Mouse (Mus musculus): ENCODE data around the gene Ppp1cc. TPM values are rescaled to one million over a fixed set of nuclear protein-coding genes. Genes with fewer than 3 reads are reported as not detected.
A peak's percentile ranks its signal among the peaks of the same experiment; 100 is the strongest.

Ppp1cc gene
- polyA plus RNA-seq, 1 experiment from 2014 or later: 193 TPM

DNA sequence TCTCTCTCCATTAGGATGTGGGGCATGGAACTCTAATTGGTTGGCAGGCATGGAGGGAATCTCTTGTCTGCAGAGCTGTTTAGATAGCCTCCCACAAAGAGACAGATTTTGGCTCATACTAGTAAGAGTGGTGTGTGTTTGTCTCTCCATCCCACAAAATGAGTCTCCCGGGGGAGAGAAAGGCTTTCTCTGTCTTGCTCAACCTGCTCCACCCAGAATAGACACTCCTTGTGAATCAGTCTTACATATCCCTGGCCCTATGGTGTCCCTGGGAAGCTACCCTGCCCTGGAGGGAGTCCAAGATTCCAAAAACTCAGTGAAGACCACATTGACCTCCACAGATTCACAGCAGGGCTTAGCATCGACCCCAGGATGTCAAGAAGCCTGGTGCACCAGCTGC is 1.6 kb upstream of the Ppp1cc start:
- H3K9me3 ChIP-seq (replicated peaks; ENCODE audit: control insufficient read depth, low read length, poor library complexity, severe bottlenecking): no peaks in the 10 kb centered on the region
- no peak for ATAC-seq

GRCm38 (mm10) chr5:122158557-122159515 is 758 bp downstream of the Ppp1cc start:
- Histone ChIP-seq H3K36me3 (ENCODE audit: control insufficient read depth, insufficient read depth, low read length) (no peaks in the 10 kb centered on the region), H3K4me2 (ENCODE audit: low read length) (peak overlapping the region; percentile 85), H3K4me1 (ENCODE audit: control insufficient read depth, insufficient read depth, low read length) (peaks cover 52% of the 10 kb centered on the region), H3K27ac (ENCODE audit: low read length) (peak overlapping the region; percentile 89), H3K9me3 (replicated peaks; ENCODE audit: control insufficient read depth, low read length, poor library complexity, severe bottlenecking) (no peaks in the 10 kb centered on the region), H3K27me3 (ENCODE audit: control insufficient read depth, insufficient read depth, low read depth, low read length) (no peaks in the 10 kb centered on the region), H3K4me3 (ENCODE audit: low read depth, low read length) (peak overlapping the region; percentile 86), H3K9ac (ENCODE audit: low read depth, low read length) (peak overlapping the region; percentile 93)
- WGBS: 2% methylated on average over 38 of the region's 42 CpGs
- ATAC-seq: peak; percentile 66

More for the DNA sequence above, 1.6 kb upstream of the Ppp1cc start:
- no peak overlapping the region for H3K27ac ChIP-seq (ENCODE audit: low read length)
- H3K36me3 ChIP-seq (ENCODE audit: control insufficient read depth, insufficient read depth, low read length): no peaks in the 10 kb centered on the region
- H3K27me3 ChIP-seq (ENCODE audit: control insufficient read depth, insufficient read depth, low read depth, low read length): no peaks in the 10 kb centered on the region
- no peak overlapping the region for H3K4me2 ChIP-seq (ENCODE audit: low read length)
- H3K9ac ChIP-seq (ENCODE audit: low read depth, low read length): no peak overlapping the region
- 73% methylated on average over 2 of the region's 2 CpGs for WGBS
- peaks cover 29% of the 10 kb centered on the region for H3K4me1 ChIP-seq (ENCODE audit: control insufficient read depth, insufficient read depth, low read length)
- no peak overlapping the region for H3K4me3 ChIP-seq (ENCODE audit: low read depth, low read length)

DNA sequence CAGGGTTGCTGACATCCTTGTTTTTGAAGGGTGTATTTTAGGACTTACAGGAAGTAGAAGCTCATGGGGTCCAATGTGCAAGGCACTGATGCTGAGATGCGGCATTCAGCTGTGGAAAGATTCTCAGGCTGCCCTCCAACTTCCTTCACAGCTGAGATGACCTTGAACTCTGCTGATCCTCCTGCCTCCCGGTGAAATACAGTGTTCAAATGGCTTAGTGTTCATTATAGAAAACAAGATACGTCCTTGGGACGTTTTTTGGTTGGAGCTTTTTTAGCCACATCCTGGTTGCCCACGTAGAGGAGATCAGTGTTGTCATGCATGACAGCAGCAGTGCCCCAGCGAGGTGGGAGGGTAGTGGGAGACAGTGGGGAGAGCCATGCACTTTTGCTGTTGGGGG is 5.1 kb downstream of the Ppp1cc start:
- Histone ChIP-seq H3K4me1 (ENCODE audit: control insufficient read depth, insufficient read depth, low read length) (peaks cover 78% of the 10 kb centered on the region), H3K9ac (ENCODE audit: low read depth, low read length) (peak overlapping the region; percentile 40; the same call in 1 of the 2 replicates)

DNA sequence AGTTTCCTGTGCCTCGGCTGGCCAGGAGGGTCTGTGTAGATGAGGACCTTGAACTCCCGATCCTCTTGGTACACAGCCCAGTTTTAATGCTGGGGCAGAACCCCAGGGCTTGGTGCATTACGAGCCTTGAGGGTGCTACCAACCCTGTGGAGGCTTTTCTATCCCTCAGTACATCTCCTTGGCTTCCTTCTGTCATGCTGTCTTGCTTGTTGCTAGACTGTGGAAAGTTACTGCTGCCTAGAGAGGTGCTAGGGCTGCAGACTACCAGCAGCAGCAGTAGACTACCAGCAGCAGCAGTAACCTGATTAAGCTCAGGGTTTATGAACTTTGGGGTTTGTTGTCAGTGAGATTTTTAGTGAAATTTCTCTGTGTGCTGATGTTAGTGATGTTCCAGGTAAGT is 5.9 kb downstream of the Ppp1cc start:
- peaks cover 7% of the 10 kb centered on the region for H3K36me3 ChIP-seq (ENCODE audit: control insufficient read depth, insufficient read depth, low read length)
- H3K4me3 ChIP-seq (ENCODE audit: low read depth, low read length): no peak overlapping the region
- ATAC-seq: no peak
- H3K4me2 ChIP-seq (ENCODE audit: low read length): no peak overlapping the region; the same call in 1 of the 2 replicates
- 0 out of 2 replicates have a peak overlapping the region, but pooled peaks have one; percentile 28 for H3K9ac ChIP-seq (ENCODE audit: low read depth, low read length)
- H3K27me3 ChIP-seq (ENCODE audit: control insufficient read depth, insufficient read depth, low read depth, low read length): no peaks in the 10 kb centered on the region
- no peaks in the 10 kb centered on the region for H3K9me3 ChIP-seq (replicated peaks; ENCODE audit: control insufficient read depth, low read length, poor library complexity, severe bottlenecking)
- H3K4me1 ChIP-seq (ENCODE audit: control insufficient read depth, insufficient read depth, low read length): peaks cover 81% of the 10 kb centered on the region
- WGBS: 72% methylated on average over 3 of the region's 3 CpGs
- H3K27ac ChIP-seq (ENCODE audit: low read length): 0 out of 2 replicates have a peak overlapping the region, but pooled peaks have one; percentile 13

More for the DNA sequence above, 5.1 kb downstream of the Ppp1cc start:
- no peak for ATAC-seq
- Histone ChIP-seq H3K9me3 (replicated peaks; ENCODE audit: control insufficient read depth, low read length, poor library complexity, severe bottlenecking) (no peaks in the 10 kb centered on the region), H3K36me3 (ENCODE audit: control insufficient read depth, insufficient read depth, low read length) (0 out of 2 replicates have a peak, but pooled peaks cover under 1% of the 10 kb centered on the region), H3K27ac (ENCODE audit: low read length) (no peak overlapping the region), H3K4me3 (ENCODE audit: low read depth, low read length) (no peak overlapping the region), H3K27me3 (ENCODE audit: control insufficient read depth, insufficient read depth, low read depth, low read length) (no peaks in the 10 kb centered on the region), H3K4me2 (ENCODE audit: low read length) (peak overlapping the region; percentile 31)
- WGBS: 45% methylated on average over 6 of the region's 6 CpGs

DNA sequence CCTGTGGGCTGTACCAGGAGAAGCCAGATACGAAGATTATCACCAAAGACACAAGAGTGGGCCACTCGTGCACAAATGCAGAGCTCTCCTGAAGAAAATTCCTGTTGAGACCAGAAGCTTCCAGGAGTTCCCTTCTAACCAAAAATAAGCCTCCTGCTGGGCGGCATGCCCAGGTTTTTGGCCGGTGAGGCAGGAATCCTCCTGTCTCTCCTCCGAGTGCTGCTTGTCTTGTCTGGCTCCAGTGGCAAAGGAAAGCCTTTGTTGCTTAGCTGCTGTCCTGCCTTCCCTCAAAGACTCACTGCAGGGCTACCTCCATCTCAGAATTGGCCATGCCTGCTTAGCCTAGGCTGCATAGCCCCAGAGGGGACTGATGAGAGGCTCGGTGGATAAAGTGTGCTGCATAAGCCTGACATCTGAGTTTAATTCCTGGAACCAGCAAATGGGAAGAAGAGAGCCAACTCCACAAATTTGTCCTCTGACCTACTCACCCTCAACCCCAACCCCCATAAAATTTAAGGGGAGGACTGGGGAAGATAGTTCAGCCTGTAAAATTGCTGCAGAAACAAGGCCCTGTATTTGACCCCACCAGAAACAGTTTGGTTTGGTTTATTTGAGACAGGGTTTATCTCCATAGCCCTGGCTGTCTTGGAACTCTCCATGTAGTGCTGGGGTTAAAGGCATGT is 7.3 kb downstream of the Ppp1cc start:
- peaks cover 16% of the 10 kb centered on the region for H3K36me3 ChIP-seq (ENCODE audit: control insufficient read depth, insufficient read depth, low read length)
- peak overlapping the region; percentile 4; the same call in 1 of the 2 replicates for H3K27ac ChIP-seq (ENCODE audit: low read length)
- H3K4me3 ChIP-seq (ENCODE audit: low read depth, low read length): no peak overlapping the region
- ATAC-seq: no peak; the same call in 1 of the 2 replicates
- no peaks in the 10 kb centered on the region for H3K9me3 ChIP-seq (replicated peaks; ENCODE audit: control insufficient read depth, low read length, poor library complexity, severe bottlenecking)
- no peak overlapping the region for H3K4me2 ChIP-seq (ENCODE audit: low read length)
- peaks cover 70% of the 10 kb centered on the region for H3K4me1 ChIP-seq (ENCODE audit: control insufficient read depth, insufficient read depth, low read length)
- no peak overlapping the region for H3K9ac ChIP-seq (ENCODE audit: low read depth, low read length)
- no peaks in the 10 kb centered on the region for H3K27me3 ChIP-seq (ENCODE audit: control insufficient read depth, insufficient read depth, low read depth, low read length)
- WGBS: 30% methylated on average over 6 of the region's 6 CpGs

DNA sequence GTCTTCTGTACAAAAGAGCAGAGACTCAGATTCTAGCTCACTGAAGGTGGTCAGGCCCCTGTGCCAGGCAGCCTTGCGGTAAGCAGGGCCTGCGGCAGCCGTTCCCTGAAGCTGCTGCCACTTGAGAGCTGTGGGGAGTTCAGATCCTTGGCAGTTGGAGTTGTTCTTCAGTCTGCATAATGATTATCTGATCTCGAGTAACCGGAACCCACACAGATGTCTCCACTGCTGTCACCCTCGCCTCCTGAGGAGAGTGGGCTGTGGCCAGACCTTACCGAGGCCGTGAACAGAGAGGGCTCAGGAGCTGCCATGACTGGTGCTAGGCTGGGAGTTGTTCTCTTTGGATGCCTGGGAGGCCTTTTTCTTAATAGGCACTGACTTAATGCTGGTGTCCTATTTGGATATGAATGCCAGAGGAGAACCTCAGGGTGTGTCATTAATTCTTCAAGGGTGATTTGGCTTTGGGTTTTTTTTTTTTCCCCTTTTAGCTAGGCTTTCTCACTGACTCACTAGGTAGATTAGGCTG is 8.6 kb downstream of the Ppp1cc start:
- ATAC-seq: no peak
- no peaks in the 10 kb centered on the region for H3K9me3 ChIP-seq (replicated peaks; ENCODE audit: control insufficient read depth, low read length, poor library complexity, severe bottlenecking)
- WGBS: 21% methylated on average over 8 of the region's 8 CpGs

DNA sequence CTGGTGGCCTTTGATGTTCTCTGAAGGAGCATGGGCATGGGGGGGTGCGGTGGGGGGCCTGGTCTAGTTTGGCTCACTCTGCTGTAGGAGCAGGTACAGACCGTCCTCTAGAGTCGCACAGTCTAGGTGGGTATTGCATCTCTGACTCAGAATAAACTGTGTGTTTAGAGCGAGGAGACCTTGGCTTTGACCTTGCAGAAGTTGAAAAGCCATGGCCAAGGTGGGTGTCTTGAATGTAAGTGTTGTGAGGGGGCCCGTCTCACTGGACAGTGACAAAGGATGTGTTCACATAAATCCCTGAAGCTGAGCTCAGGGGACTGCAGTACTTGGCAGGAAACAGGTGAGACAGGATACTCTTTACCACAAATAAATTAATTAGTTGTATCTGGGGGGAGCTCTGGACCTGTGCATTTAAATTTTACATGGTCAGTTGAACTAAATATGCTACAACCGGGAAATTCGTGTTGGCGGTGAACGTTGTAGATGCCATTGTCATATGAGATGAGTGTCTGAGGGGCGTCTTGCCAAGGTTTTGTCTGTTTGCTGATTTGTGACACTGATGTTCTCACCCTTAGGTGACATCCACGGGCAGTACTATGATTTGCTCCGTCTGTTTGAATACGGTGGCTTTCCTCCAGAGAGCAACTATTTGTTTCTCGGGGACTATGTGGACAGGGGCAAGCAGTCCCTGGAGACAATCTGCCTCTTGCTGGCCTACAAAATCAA is 10.4 kb downstream of the Ppp1cc start:
- peaks cover 41% of the 10 kb centered on the region for H3K4me1 ChIP-seq (ENCODE audit: control insufficient read depth, insufficient read depth, low read length)
- no peak overlapping the region for H3K4me2 ChIP-seq (ENCODE audit: low read length)
- ATAC-seq: no peak
- H3K4me3 ChIP-seq (ENCODE audit: low read depth, low read length): no peak overlapping the region
- no peak overlapping the region for H3K27ac ChIP-seq (ENCODE audit: low read length)
- no peaks in the 10 kb centered on the region for H3K27me3 ChIP-seq (ENCODE audit: control insufficient read depth, insufficient read depth, low read depth, low read length)
- peaks cover 35% of the 10 kb centered on the region for H3K36me3 ChIP-seq (ENCODE audit: control insufficient read depth, insufficient read depth, low read length)
- no peaks in the 10 kb centered on the region for H3K9me3 ChIP-seq (replicated peaks; ENCODE audit: control insufficient read depth, low read length, poor library complexity, severe bottlenecking)
- WGBS: 91% methylated on average over 13 of the region's 14 CpGs
- no peak overlapping the region for H3K9ac ChIP-seq (ENCODE audit: low read depth, low read length)

More for the DNA sequence above, 8.6 kb downstream of the Ppp1cc start:
- Histone ChIP-seq H3K4me2 (ENCODE audit: low read length) (peak overlapping the region; percentile 25; the same call in 1 of the 2 replicates), H3K36me3 (ENCODE audit: control insufficient read depth, insufficient read depth, low read length) (peaks cover 23% of the 10 kb centered on the region), H3K27me3 (ENCODE audit: control insufficient read depth, insufficient read depth, low read depth, low read length) (no peaks in the 10 kb centered on the region), H3K27ac (ENCODE audit: low read length) (peak overlapping the region; percentile 59), H3K9ac (ENCODE audit: low read depth, low read length) (peak overlapping the region; percentile 16), H3K4me1 (ENCODE audit: control insufficient read depth, insufficient read depth, low read length) (peaks cover 58% of the 10 kb centered on the region), H3K4me3 (ENCODE audit: low read depth, low read length) (no peak overlapping the region)

DNA sequence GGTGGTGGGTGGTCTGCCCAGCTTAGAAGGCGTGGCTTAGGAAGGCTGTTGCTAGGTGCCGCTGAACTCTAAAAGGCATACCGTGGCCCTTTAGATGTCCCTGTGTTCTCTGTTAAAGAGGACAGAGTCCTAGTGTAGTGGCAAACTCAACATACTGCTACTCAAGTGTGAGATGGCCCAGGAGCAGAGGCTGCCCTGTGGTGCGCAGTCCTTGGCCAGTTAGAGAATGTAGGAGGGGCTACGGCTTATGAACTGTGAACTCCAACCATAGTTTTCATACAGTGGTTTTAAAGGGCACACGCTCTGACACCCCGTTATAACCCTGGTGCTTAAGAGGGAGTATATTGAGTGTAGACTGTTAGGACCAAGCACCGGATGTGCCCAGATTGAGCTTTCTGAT is 13.0 kb downstream of the Ppp1cc start:
- no peak for ATAC-seq
- no peak overlapping the region for H3K4me3 ChIP-seq (ENCODE audit: low read depth, low read length)
- no peak overlapping the region for H3K27ac ChIP-seq (ENCODE audit: low read length)
- H3K4me1 ChIP-seq (ENCODE audit: control insufficient read depth, insufficient read depth, low read length): peaks cover 15% of the 10 kb centered on the region
- H3K4me2 ChIP-seq (ENCODE audit: low read length): no peak overlapping the region
- H3K36me3 ChIP-seq (ENCODE audit: control insufficient read depth, insufficient read depth, low read length): peaks cover 37% of the 10 kb centered on the region
- H3K9me3 ChIP-seq (replicated peaks; ENCODE audit: control insufficient read depth, low read length, poor library complexity, severe bottlenecking): no peaks in the 10 kb centered on the region
- no peak overlapping the region for H3K9ac ChIP-seq (ENCODE audit: low read depth, low read length)
- 94% methylated on average over 8 of the region's 8 CpGs for WGBS
- H3K27me3 ChIP-seq (ENCODE audit: control insufficient read depth, insufficient read depth, low read depth, low read length): no peaks in the 10 kb centered on the region

All from midbrain, embryonic 16.5 days (tissue).